Mouse (Mus musculus) ES-Bruce4 (cell line): ENCODE data around the gene Cirbp.

Experiments
- CTCF ChIP-seq: IDR thresholded peaks from one replicate; pipeline ENCODE4 v1.8.1; 2011; ENCODE audit warnings: low read depth, low read length
- POLR2A ChIP-seq: IDR thresholded peaks from one replicate; pipeline ENCODE4 v1.8.1; 2011; ENCODE audit warnings: low read length; ENCODE audit not compliant: insufficient read depth

GRCm38 (mm10) chr10:80215048-80215772 lies 49.4 kb downstream of the Cirbp start:
- TF ChIP-seq CTCF (no peak), POLR2A (no peak)
